ENCODE assay signal across 24 mouse cellular contexts in the genomic region with DNA sequence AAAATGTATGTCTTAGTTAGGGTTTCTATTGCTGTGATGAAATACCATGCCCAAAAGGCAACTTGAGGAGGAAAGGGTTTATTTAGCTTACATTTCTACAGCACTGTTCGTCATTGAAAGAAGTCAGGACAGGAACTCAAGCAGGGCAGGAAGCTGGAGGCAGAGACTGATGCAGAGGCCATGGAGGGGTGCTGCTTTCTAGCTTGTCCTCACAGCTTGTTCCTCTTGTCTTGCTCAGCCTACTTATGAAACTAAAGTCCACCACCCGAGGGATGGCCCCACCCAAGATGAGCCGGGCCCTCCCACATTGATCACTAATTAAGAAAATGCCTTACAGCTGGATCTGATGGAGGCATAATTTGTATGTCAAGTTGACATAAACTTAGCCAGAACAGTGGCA. TPM values are rescaled to one million over a fixed set of nuclear protein-coding genes. Genes with fewer than 3 reads are reported as not detected.
DNase-seq lines count a peak whose midpoint lies in the region; ATAC-seq lines count a peak whose summit lies in the region.
"Had no signal": no experiment of that assay in that cellular context is flagged by ENCODE, and none has a peak within 500 bp of the region (broad histone marks: within the 10 kb centered on the region; RNA-seq: fewer than 3 reads in every experiment).

No protein-coding gene starts in this region.

- peak; percentile 80 for DNase-seq in heart, adult 11 months
- no peak for DNase-seq in heart, postnatal 36 days
- peak; percentile 16 to 35 for DNase-seq in kidney, postnatal 36 days
- no peak for DNase-seq in kidney, postnatal 4 days
- peak; percentile 63 for DNase-seq in A20 (ENCODE audit: low read depth, low spot score)
- peak; percentile 49 for DNase-seq in splenic B cell, adult 2 months (ENCODE audit: low read depth, low spot score)
- DNase-seq: adrenal gland, adult 2 months; adrenal gland, postnatal 14 days; cerebellum, adult 11 months; cerebellum, adult 2 months; cerebellum, adult 9-11 months; cerebellum, postnatal 25 days; forebrain, postnatal 0 days; gastrocnemius, adult 2 months; gastrocnemius, postnatal 14 days; heart, adult 2 months; heart, postnatal 14 days had no signal

- intact Hi-C loops in heart, postnatal 36 days (cut with DNase I) = no loop called here

- H3K27me3 ChIP-seq in splenic B cell, adult 2 months (ENCODE audit: control insufficient read depth, insufficient read depth, low read length, poor library complexity, severe bottlenecking) = no peaks in the 10 kb centered on the region
- H3K27me3 ChIP-seq: embryonic facial prominence, embryonic 12.5 days; embryonic facial prominence, embryonic 15.5 days; heart, embryonic 13.5 days; hindbrain, embryonic 12.5 days; hindbrain, embryonic 15.5 days had no signal

- ATAC-seq in megakaryocyte progenitor cell, adult 5-6 weeks (replicated peaks; ENCODE audit: poor library complexity) = no peak
- ATAC-seq: forebrain, embryonic 14.5 days; forebrain, postnatal 0 days had no signal

- H3K36me3 ChIP-seq in splenic B cell, adult 2 months (ENCODE audit: control insufficient read depth, insufficient read depth, low read length, poor library complexity, severe bottlenecking) = peaks cover 9% of the 10 kb centered on the region; the same call in 1 of the 2 replicates

RNA-seq across cellular contexts. Expression of gene Lmbrd1, which starts 3.5 kb away (rescaled TPM):
- 10 to 100 TPM; 42.5 to 47.1 TPM for total RNA-seq in heart, postnatal 36 days (2021)
- total RNA-seq in megakaryocyte progenitor cell, adult 5-6 weeks (2015) = 19.1 and 19.3 TPM in 2 replicates
- total RNA-seq in megakaryocyte progenitor cell, adult 5-6 weeks (2017) = 10.1 and 16.2 TPM in 2 replicates

Comparison
In these comparisons a context has a peak if more than half of its experiments do, and no peak if none do; other contexts are left out.
1. DNase-seq: peak in heart, adult 11 months (single experiment), kidney, postnatal 36 days (2 of 2), A20 (single experiment) and splenic B cell, adult 2 months (single experiment); none in heart, postnatal 36 days (0 of 2) and kidney, postnatal 4 days (0 of 2).